Mouse (Mus musculus) erythroblast, adult 5-6 weeks (primary cell): ENCODE results near the gene Lat. TPM values are rescaled to one million over a fixed set of nuclear protein-coding genes. Genes with fewer than 3 reads are reported as not detected.
"Not testable (repeated sequence)": the region's sequence is repeated elsewhere in the genome, so short reads cannot be mapped to it uniquely, and the experiment has no call there.

Experiments
- ATAC-seq: replicated peaks from 2 replicates; pipeline ENCODE4 v1.8.0; 2016; ENCODE audit warnings: moderate number of reproducible peaks, mild to moderate bottlenecking, moderate TSS enrichment, inconsistent platforms; ENCODE audit not compliant: poor library complexity, low FRiP score, severe bottlenecking
- total RNA-seq, 2 experiments: library from RNA; stranded (forward) in 1 of 2; stranded (reverse) in 1 of 2; fragments of 150-400 nt in 1 of 2; fragments of 200-764, 138-1000 nt in 1 of 2; gene quantifications; 2 replicates each; pipeline versions ENCODE4 v1.2.3 to v1.2.4; 2015 to 2017; ENCODE audit warnings: low replicate concordance in 2 of 2

Gene Lat
- 1.9 and 2.3 TPM in 2 replicates for total RNA-seq (2015; ENCODE audit: low replicate concordance)
- 0.94 and 11.8 TPM in 2 replicates for total RNA-seq (2017; ENCODE audit: low replicate concordance)

GRCm38 (mm10) chr7:126369393-126369792, at the start of gene Lat:
Lat (minus strand) TSS chr7:126369570.
- ATAC-seq: no peak

GRCm38 (mm10) chr7:126418496-126418895, 49.1 kb upstream of the Lat start:
- ATAC-seq: no peak

- ATAC-seq: no peak
Observed at GRCm38 (mm10) chr7:126417606-126418005, 48.2 kb upstream of the Lat start.

- ATAC-seq: no peak
Observed at GRCm38 (mm10) chr7:126417045-126417444, 47.7 kb upstream of the Lat start.

GRCm38 (mm10) chr7:126416615-126417014, 47.2 kb upstream of the Lat start:
- ATAC-seq: no peak

GRCm38 (mm10) chr7:126414725-126415124, 45.4 kb upstream of the Lat start, which contains the start of gene Cd19:
Cd19 (minus strand) TSS chr7:126414889.
- ATAC-seq: no peak

GRCm38 (mm10) chr7:126411061-126411460, 41.7 kb upstream of the Lat start:
- ATAC-seq: no peak

GRCm38 (mm10) chr7:126408686-126409085, 39.3 kb upstream of the Lat start:
- no peak for ATAC-seq

- not testable (repeated sequence) for ATAC-seq
Observed at GRCm38 (mm10) chr7:126402518-126402917, 33.1 kb upstream of the Lat start.

- peak; percentile 38; the same call in 1 of the 2 replicates for ATAC-seq
Observed at GRCm38 (mm10) chr7:126399548-126399947, 30.2 kb upstream of the Lat start.

- no peak for ATAC-seq
Observed at GRCm38 (mm10) chr7:126397822-126398221, 28.5 kb upstream of the Lat start.

- no peak for ATAC-seq
Observed at GRCm38 (mm10) chr7:126397221-126397620, 27.9 kb upstream of the Lat start.

- peak; percentile 98 for ATAC-seq
Observed at GRCm38 (mm10) chr7:126396298-126397119, 27.1 kb upstream of the Lat start, which contains the start of gene Nfatc2ip. Nfatc2ip (minus strand) TSS chr7:126396737.

- not testable (repeated sequence) for ATAC-seq
Observed at GRCm38 (mm10) chr7:126392086-126392884, 22.9 kb upstream of the Lat start.

- no peak for ATAC-seq
Observed at GRCm38 (mm10) chr7:126388185-126388584, 18.8 kb upstream of the Lat start.

GRCm38 (mm10) chr7:126383565-126383964, 14.2 kb upstream of the Lat start:
- no peak for ATAC-seq

GRCm38 (mm10) chr7:126377278-126378158, 8.1 kb upstream of the Lat start, which contains the start of gene Spns1:
Spns1 (minus strand) TSS chr7:126377450.
- ATAC-seq: peak; percentile 94

- peak; percentile 62 for ATAC-seq
Observed at GRCm38 (mm10) chr7:126376903-126377277, 7.5 kb upstream of the Lat start.

- ATAC-seq: no peak
Observed at GRCm38 (mm10) chr7:126375012-126375411, 5.6 kb upstream of the Lat start.

- ATAC-seq: no peak
Observed at GRCm38 (mm10) chr7:126374526-126374925, 5.2 kb upstream of the Lat start.
